Mouse (Mus musculus): ENCODE data around the gene Lbx1. TPM values are rescaled to one million over a fixed set of nuclear protein-coding genes. Genes with fewer than 3 reads are reported as not detected.
A peak's percentile ranks its signal among the peaks of the same experiment; 100 is the strongest.

Lbx1 gene
- polyA plus RNA-seq, 1 experiment from 2014 or later, result not detected

- WGBS, result 2% methylated on average over 29 of the region's 29 CpGs
These were observed 8.5 kb upstream of the Lbx1 start for GRCm38 (mm10) chr19:45243918-45244700.

GRCm38 (mm10) chr19:45243264-45243602 lies 7.6 kb upstream of the Lbx1 start:
- H3K27ac ChIP-seq (ENCODE audit: low read length), result no peak overlapping the region
- no peaks in the 10 kb centered on the region for H3K36me3 ChIP-seq (ENCODE audit: control insufficient read depth, insufficient read depth)
- H3K4me3 ChIP-seq (ENCODE audit: low read length), result no peak overlapping the region
- no peak for ATAC-seq (replicated peaks; ENCODE audit: extremely low read depth, insufficient read depth, low FRiP score)
- H3K9ac ChIP-seq (ENCODE audit: low read length), result no peak overlapping the region
- peaks cover 77% of the 10 kb centered on the region for H3K27me3 ChIP-seq (ENCODE audit: control insufficient read depth, insufficient read depth, low read length)
- WGBS, result 3% methylated on average over 5 of the region's 5 CpGs
- peaks cover 7% of the 10 kb centered on the region; the same call in 1 of the 2 replicates for H3K4me1 ChIP-seq (ENCODE audit: control insufficient read depth, insufficient read depth, low read length)
- H3K4me2 ChIP-seq (ENCODE audit: low read depth, low read length), result no peak overlapping the region
- no peaks in the 10 kb centered on the region for H3K9me3 ChIP-seq (replicated peaks; ENCODE audit: control insufficient read depth, low read length)

More at GRCm38 (mm10) chr19:45243918-45244700, 8.5 kb upstream of the Lbx1 start:
- Histone ChIP-seq H3K4me2 (ENCODE audit: low read depth, low read length) (peak overlapping the region; percentile 45), H3K9me3 (replicated peaks; ENCODE audit: control insufficient read depth, low read length) (no peaks in the 10 kb centered on the region), H3K27me3 (ENCODE audit: control insufficient read depth, insufficient read depth, low read length) (peaks cover 74% of the 10 kb centered on the region), H3K4me3 (ENCODE audit: low read length) (peak overlapping the region; percentile 19), H3K9ac (ENCODE audit: low read length) (no peak overlapping the region), H3K36me3 (ENCODE audit: control insufficient read depth, insufficient read depth) (no peaks in the 10 kb centered on the region), H3K4me1 (ENCODE audit: control insufficient read depth, insufficient read depth, low read length) (peaks cover 7% of the 10 kb centered on the region; the same call in 1 of the 2 replicates), H3K27ac (ENCODE audit: low read length) (no peak overlapping the region)
- no peak for ATAC-seq (replicated peaks; ENCODE audit: extremely low read depth, insufficient read depth, low FRiP score)

- H3K4me1 ChIP-seq (ENCODE audit: control insufficient read depth, insufficient read depth, low read length), result peaks cover 7% of the 10 kb centered on the region; the same call in 1 of the 2 replicates
- peak overlapping the region; percentile 4; the same call in 1 of the 2 replicates for H3K4me2 ChIP-seq (ENCODE audit: low read depth, low read length)
- H3K9me3 ChIP-seq (replicated peaks; ENCODE audit: control insufficient read depth, low read length), result no peaks in the 10 kb centered on the region
- no peaks in the 10 kb centered on the region for H3K36me3 ChIP-seq (ENCODE audit: control insufficient read depth, insufficient read depth)
- ATAC-seq (replicated peaks; ENCODE audit: extremely low read depth, insufficient read depth, low FRiP score), result no peak
- peak overlapping the region; percentile 5; the same call in 1 of the 2 replicates for H3K4me3 ChIP-seq (ENCODE audit: low read length)
- H3K27me3 ChIP-seq (ENCODE audit: control insufficient read depth, insufficient read depth, low read length), result peaks cover 83% of the 10 kb centered on the region
- H3K9ac ChIP-seq (ENCODE audit: low read length), result no peak overlapping the region
- 4% methylated on average over 23 of the region's 23 CpGs for WGBS
- H3K27ac ChIP-seq (ENCODE audit: low read length), result no peak overlapping the region
These were observed 7.0 kb upstream of the Lbx1 start for GRCm38 (mm10) chr19:45242348-45243263.

GRCm38 (mm10) chr19:45242017-45242347 lies 6.4 kb upstream of the Lbx1 start:
- H3K4me2 ChIP-seq (ENCODE audit: low read depth, low read length), result no peak overlapping the region
- ATAC-seq (replicated peaks; ENCODE audit: extremely low read depth, insufficient read depth, low FRiP score), result no peak
- peaks cover 7% of the 10 kb centered on the region; the same call in 1 of the 2 replicates for H3K4me1 ChIP-seq (ENCODE audit: control insufficient read depth, insufficient read depth, low read length)
- H3K27me3 ChIP-seq (ENCODE audit: control insufficient read depth, insufficient read depth, low read length), result peaks cover 88% of the 10 kb centered on the region
- H3K4me3 ChIP-seq (ENCODE audit: low read length), result no peak overlapping the region
- WGBS, result 16% methylated on average over 4 of the region's 4 CpGs
- H3K9me3 ChIP-seq (replicated peaks; ENCODE audit: control insufficient read depth, low read length), result no peaks in the 10 kb centered on the region
- H3K36me3 ChIP-seq (ENCODE audit: control insufficient read depth, insufficient read depth), result no peaks in the 10 kb centered on the region
- H3K27ac ChIP-seq (ENCODE audit: low read length), result no peak overlapping the region
- no peak overlapping the region for H3K9ac ChIP-seq (ENCODE audit: low read length)

GRCm38 (mm10) chr19:45240026-45240425 lies 4.4 kb upstream of the Lbx1 start:
- Histone ChIP-seq H3K4me3 (ENCODE audit: low read length) (no peak overlapping the region), H3K36me3 (ENCODE audit: control insufficient read depth, insufficient read depth) (no peaks in the 10 kb centered on the region), H3K9ac (ENCODE audit: low read length) (no peak overlapping the region), H3K27ac (ENCODE audit: low read length) (no peak overlapping the region), H3K4me2 (ENCODE audit: low read depth, low read length) (no peak overlapping the region), H3K9me3 (replicated peaks; ENCODE audit: control insufficient read depth, low read length) (no peaks in the 10 kb centered on the region), H3K27me3 (ENCODE audit: control insufficient read depth, insufficient read depth, low read length) (peaks cover 87% of the 10 kb centered on the region), H3K4me1 (ENCODE audit: control insufficient read depth, insufficient read depth, low read length) (peaks cover 17% of the 10 kb centered on the region)
- no peak for ATAC-seq (replicated peaks; ENCODE audit: extremely low read depth, insufficient read depth, low FRiP score)
- 13% methylated on average over 2 of the region's 2 CpGs for WGBS

GRCm38 (mm10) chr19:45239191-45239590 lies 3.6 kb upstream of the Lbx1 start:
- Histone ChIP-seq H3K4me3 (ENCODE audit: low read length) (no peak overlapping the region), H3K9ac (ENCODE audit: low read length) (no peak overlapping the region), H3K27me3 (ENCODE audit: control insufficient read depth, insufficient read depth, low read length) (peaks cover 87% of the 10 kb centered on the region), H3K9me3 (replicated peaks; ENCODE audit: control insufficient read depth, low read length) (no peaks in the 10 kb centered on the region), H3K4me2 (ENCODE audit: low read depth, low read length) (no peak overlapping the region), H3K27ac (ENCODE audit: low read length) (no peak overlapping the region), H3K36me3 (ENCODE audit: control insufficient read depth, insufficient read depth) (no peaks in the 10 kb centered on the region), H3K4me1 (ENCODE audit: control insufficient read depth, insufficient read depth, low read length) (peaks cover 19% of the 10 kb centered on the region)
- ATAC-seq (replicated peaks; ENCODE audit: extremely low read depth, insufficient read depth, low FRiP score), result no peak
- WGBS, result 22% methylated on average over 1 of the region's 1 CpGs

GRCm38 (mm10) chr19:45237665-45238209 lies 2.1 kb upstream of the Lbx1 start:
- no peak overlapping the region for H3K27ac ChIP-seq (ENCODE audit: low read length)
- H3K4me3 ChIP-seq (ENCODE audit: low read length), result no peak overlapping the region
- H3K36me3 ChIP-seq (ENCODE audit: control insufficient read depth, insufficient read depth), result no peaks in the 10 kb centered on the region
- H3K9ac ChIP-seq (ENCODE audit: low read length), result no peak overlapping the region
- H3K9me3 ChIP-seq (replicated peaks; ENCODE audit: control insufficient read depth, low read length), result no peaks in the 10 kb centered on the region
- ATAC-seq (replicated peaks; ENCODE audit: extremely low read depth, insufficient read depth, low FRiP score), result no peak
- peaks cover 18% of the 10 kb centered on the region for H3K4me1 ChIP-seq (ENCODE audit: control insufficient read depth, insufficient read depth, low read length)
- no peak overlapping the region for H3K4me2 ChIP-seq (ENCODE audit: low read depth, low read length)
- peaks cover 83% of the 10 kb centered on the region for H3K27me3 ChIP-seq (ENCODE audit: control insufficient read depth, insufficient read depth, low read length)
- WGBS, result 14% methylated on average over 3 of the region's 3 CpGs

GRCm38 (mm10) chr19:45237099-45237498 lies 1.5 kb upstream of the Lbx1 start:
- Histone ChIP-seq H3K9ac (ENCODE audit: low read length) (no peak overlapping the region), H3K4me1 (ENCODE audit: control insufficient read depth, insufficient read depth, low read length) (peaks cover 14% of the 10 kb centered on the region), H3K36me3 (ENCODE audit: control insufficient read depth, insufficient read depth) (no peaks in the 10 kb centered on the region), H3K27ac (ENCODE audit: low read length) (no peak overlapping the region), H3K9me3 (replicated peaks; ENCODE audit: control insufficient read depth, low read length) (no peaks in the 10 kb centered on the region), H3K4me2 (ENCODE audit: low read depth, low read length) (peak overlapping the region; percentile 62; the same call in 1 of the 2 replicates), H3K4me3 (ENCODE audit: low read length) (no peak overlapping the region), H3K27me3 (ENCODE audit: control insufficient read depth, insufficient read depth, low read length) (peaks cover 77% of the 10 kb centered on the region)
- no peak for ATAC-seq (replicated peaks; ENCODE audit: extremely low read depth, insufficient read depth, low FRiP score)
- 6% methylated on average over 8 of the region's 8 CpGs for WGBS

All from heart, embryonic 16.5 days (tissue).